ENCODE assay signal across 8 mouse cellular contexts in the genomic region with DNA sequence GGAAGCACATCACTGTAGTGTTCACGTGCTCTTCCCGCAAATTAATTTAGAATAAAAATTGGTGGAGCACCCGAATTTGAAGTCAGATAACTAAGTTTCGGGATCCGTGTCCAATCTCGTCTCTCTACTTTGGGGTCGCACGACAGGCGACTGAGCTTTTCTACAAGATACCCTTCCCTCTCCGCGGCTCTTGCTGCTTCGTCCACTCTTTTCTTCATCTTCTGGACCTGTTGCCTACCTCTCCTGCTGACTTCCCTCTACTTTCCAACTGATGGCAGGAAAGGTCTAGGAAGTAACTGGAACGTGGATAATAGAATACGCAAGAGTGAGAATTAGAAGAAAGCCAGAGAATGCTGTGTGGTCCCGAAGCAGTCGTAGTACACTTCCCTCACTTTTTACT. TPM values are rescaled to one million over a fixed set of nuclear protein-coding genes. Genes with fewer than 3 reads are reported as not detected.
DNase-seq lines count a peak whose midpoint lies in the region; ATAC-seq lines count a peak whose summit lies in the region.

No protein-coding gene starts in this region.

- peak overlapping the region; percentile 39; the same call in 1 of the 2 replicates for H3K9ac ChIP-seq in lung, embryonic 15.5 days
- H3K9ac ChIP-seq in embryonic facial prominence, embryonic 15.5 days = peak overlapping the region; percentile 15; the same call in 1 of the 2 replicates
- peak overlapping the region; percentile 40 for H3K9ac ChIP-seq in intestine, embryonic 15.5 days
- no peak overlapping the region for H3K9ac ChIP-seq in neural tube, embryonic 12.5 days

- no peaks in the 10 kb centered on the region for H3K36me3 ChIP-seq in lung, embryonic 15.5 days
- H3K36me3 ChIP-seq in embryonic facial prominence, embryonic 15.5 days = no peaks in the 10 kb centered on the region
- no peaks in the 10 kb centered on the region for H3K36me3 ChIP-seq in intestine, embryonic 15.5 days
- no peaks in the 10 kb centered on the region for H3K36me3 ChIP-seq in neural tube, embryonic 12.5 days

- WGBS in lung, embryonic 15.5 days = 3% methylated on average over 16 of the region's 16 CpGs
- 2% methylated on average over 16 of the region's 16 CpGs for WGBS in embryonic facial prominence, embryonic 15.5 days
- WGBS in intestine, embryonic 15.5 days = 4% methylated on average over 16 of the region's 16 CpGs
- WGBS in neural tube, embryonic 12.5 days = under 1% methylated on average over 16 of the region's 16 CpGs

- DNase-seq in lung, postnatal 4 days = no peak
- DNase-seq in layer of hippocampus, postnatal 14 days (ENCODE audit: low spot score in 2 of 2) = no peak
- DNase-seq in cerebellum, postnatal 14 days = no peak
- DNase-seq in right cerebral cortex, postnatal 25 days = no peak

- no peaks in the 10 kb centered on the region for H3K9me3 ChIP-seq in lung, embryonic 15.5 days
- H3K9me3 ChIP-seq in embryonic facial prominence, embryonic 15.5 days (replicated peaks) = no peaks in the 10 kb centered on the region
- no peaks in the 10 kb centered on the region for H3K9me3 ChIP-seq in intestine, embryonic 15.5 days
- H3K9me3 ChIP-seq in neural tube, embryonic 12.5 days = no peaks in the 10 kb centered on the region

- peaks cover 14% of the 10 kb centered on the region for H3K4me1 ChIP-seq in lung, embryonic 15.5 days
- no peaks in the 10 kb centered on the region for H3K4me1 ChIP-seq in embryonic facial prominence, embryonic 15.5 days
- 0 out of 2 replicates have a peak, but pooled peaks cover 3% of the 10 kb centered on the region for H3K4me1 ChIP-seq in intestine, embryonic 15.5 days (replicated peaks)
- H3K4me1 ChIP-seq in neural tube, embryonic 12.5 days = peaks cover 6% of the 10 kb centered on the region

- H3K27ac ChIP-seq in lung, embryonic 15.5 days = no peak overlapping the region
- H3K27ac ChIP-seq in embryonic facial prominence, embryonic 15.5 days (replicated peaks) = no peak overlapping the region
- no peak overlapping the region for H3K27ac ChIP-seq in intestine, embryonic 15.5 days
- no peak overlapping the region for H3K27ac ChIP-seq in neural tube, embryonic 12.5 days

- no peak for ATAC-seq in lung, embryonic 15.5 days (ENCODE audit: borderline replicate concordance, extremely low read depth, low FRiP score, low TSS enrichment)
- ATAC-seq in embryonic facial prominence, embryonic 15.5 days (ENCODE audit: insufficient number of reproducible peaks, low FRiP score, low TSS enrichment, low read depth) = no peak
- no peak for ATAC-seq in intestine, embryonic 15.5 days
- ATAC-seq in neural tube, embryonic 12.5 days (ENCODE audit: low FRiP score, low read depth) = no peak

- peak overlapping the region; percentile 45 for H3K4me3 ChIP-seq in lung, embryonic 15.5 days
- peak overlapping the region; percentile 48 for H3K4me3 ChIP-seq in embryonic facial prominence, embryonic 15.5 days (replicated peaks)
- peak overlapping the region; percentile 38 for H3K4me3 ChIP-seq in intestine, embryonic 15.5 days (replicated peaks)
- H3K4me3 ChIP-seq in neural tube, embryonic 12.5 days = peak overlapping the region; percentile 29

- peaks cover 12% of the 10 kb centered on the region for H3K27me3 ChIP-seq in lung, embryonic 15.5 days
- peaks cover 15% of the 10 kb centered on the region for H3K27me3 ChIP-seq in embryonic facial prominence, embryonic 15.5 days
- H3K27me3 ChIP-seq in intestine, embryonic 15.5 days (replicated peaks) = 0 out of 2 replicates have a peak, but pooled peaks cover 3% of the 10 kb centered on the region
- peaks cover 28% of the 10 kb centered on the region for H3K27me3 ChIP-seq in neural tube, embryonic 12.5 days (replicated peaks)

- H3K4me2 ChIP-seq in lung, embryonic 15.5 days = peak overlapping the region; percentile 81
- H3K4me2 ChIP-seq in embryonic facial prominence, embryonic 15.5 days (replicated peaks) = peak overlapping the region; percentile 71
- peak overlapping the region; percentile 74 for H3K4me2 ChIP-seq in intestine, embryonic 15.5 days (replicated peaks)
- H3K4me2 ChIP-seq in neural tube, embryonic 12.5 days (replicated peaks) = peak overlapping the region; percentile 64

RNA-seq across cellular contexts. Expression of a gene that starts 26.9 kb away (rescaled TPM):
- 11.6 and 13.3 TPM in 2 replicates for polyA plus RNA-seq in lung, embryonic 15.5 days (2015; fragmentation: Nextera tagmentation; extraction: Ambion mirVana)
- 7.7 and 9.0 TPM in 2 replicates for polyA plus RNA-seq in embryonic facial prominence, embryonic 15.5 days (2015; fragmentation: Nextera tagmentation; extraction: Ambion mirVana)
- 6.2 and 7.5 TPM in 2 replicates for polyA plus RNA-seq in intestine, embryonic 15.5 days (2015; fragmentation: Nextera tagmentation; extraction: Ambion mirVana)
- polyA plus RNA-seq in neural tube, embryonic 12.5 days (2016; fragmentation: Nextera tagmentation; extraction: Ambion mirVana) = 19.1 and 19.4 TPM in 2 replicates
- 1 to 10 TPM; 3.4 to 3.8 TPM for total RNA-seq in layer of hippocampus, postnatal 14 days (2021)
